11 mouse cellular contexts compared by ENCODE assay signal in genomic region chr2:128179126-128179807, GRCm38 (mm10). TPM values are rescaled to one million over a fixed set of nuclear protein-coding genes. Genes with fewer than 3 reads are reported as not detected.
DNase-seq lines count a peak whose midpoint lies in the region; ATAC-seq and TF ChIP-seq lines count a peak whose summit lies in the region.
"Had no signal": no experiment of that assay in that cellular context is flagged by ENCODE, and none has a peak within 500 bp of the region (broad histone marks: within the 10 kb centered on the region; RNA-seq: fewer than 3 reads in every experiment).

No protein-coding gene starts in this region.

- TF ChIP-seq CTCF in brain, embryonic 14.5 days (IDR thresholded peaks at IDR 0.05; ENCODE audit: borderline replicate concordance, extremely low read depth, insufficient read depth, insufficient read length), result no peak

- H3K4me2 ChIP-seq in heart, embryonic 13.5 days, result 0 out of 2 replicates have a peak overlapping the region, but pooled peaks have one; percentile 11
- no peak overlapping the region for H3K4me2 ChIP-seq in limb, embryonic 15.5 days
- no peak overlapping the region for H3K4me2 ChIP-seq in forebrain, embryonic 11.5 days (ENCODE audit: low read depth, low read length, severe bottlenecking)
- H3K4me2 ChIP-seq in forebrain, embryonic 13.5 days, result no peak overlapping the region

- H3K27ac ChIP-seq in heart, embryonic 13.5 days (replicated peaks), result peak overlapping the region; percentile 89
- H3K27ac ChIP-seq in limb, embryonic 15.5 days, result 0 out of 2 replicates have a peak overlapping the region, but pooled peaks have one; percentile 38
- H3K27ac ChIP-seq in forebrain, embryonic 11.5 days (ENCODE audit: low read depth, low read length), result no peak overlapping the region
- no peak overlapping the region for H3K27ac ChIP-seq in forebrain, embryonic 13.5 days

- no peaks in the 10 kb centered on the region for H3K36me3 ChIP-seq in heart, embryonic 13.5 days
- no peaks in the 10 kb centered on the region for H3K36me3 ChIP-seq in limb, embryonic 15.5 days
- H3K36me3 ChIP-seq in forebrain, embryonic 11.5 days (ENCODE audit: control insufficient read depth, insufficient read depth, low read length), result no peaks in the 10 kb centered on the region
- no peaks in the 10 kb centered on the region for H3K36me3 ChIP-seq in forebrain, embryonic 13.5 days (ENCODE audit: poor library complexity, severe bottlenecking)

- peak overlapping the region; percentile 56 for H3K9ac ChIP-seq in heart, embryonic 13.5 days
- no peak overlapping the region for H3K9ac ChIP-seq in limb, embryonic 15.5 days
- H3K9ac ChIP-seq in forebrain, embryonic 11.5 days (ENCODE audit: low read length), result no peak overlapping the region
- no peak overlapping the region for H3K9ac ChIP-seq in forebrain, embryonic 13.5 days

- intact Hi-C loops in left cerebral cortex, postnatal 36 days (cut with DNase I), result no loop called here

- no peaks in the 10 kb centered on the region for H3K27me3 ChIP-seq in heart, embryonic 13.5 days (replicated peaks)
- H3K27me3 ChIP-seq in limb, embryonic 15.5 days, result no peaks in the 10 kb centered on the region
- no peaks in the 10 kb centered on the region for H3K27me3 ChIP-seq in forebrain, embryonic 11.5 days (ENCODE audit: control insufficient read depth, insufficient read depth, low read length)
- H3K27me3 ChIP-seq in forebrain, embryonic 13.5 days, result no peaks in the 10 kb centered on the region

- H3K4me1 ChIP-seq in heart, embryonic 13.5 days, result peaks cover 55% of the 10 kb centered on the region
- peaks cover 24% of the 10 kb centered on the region for H3K4me1 ChIP-seq in limb, embryonic 15.5 days
- H3K4me1 ChIP-seq in forebrain, embryonic 11.5 days (replicated peaks; ENCODE audit: control insufficient read depth, insufficient read depth, low read length), result peaks cover 11% of the 10 kb centered on the region; the same call in 1 of the 2 replicates
- peaks cover 25% of the 10 kb centered on the region for H3K4me1 ChIP-seq in forebrain, embryonic 13.5 days

- no peak for TF ChIP-seq POLR2A in brain, embryonic 14.5 days (IDR thresholded peaks at IDR 0.05; ENCODE audit: borderline replicate concordance, extremely low read depth, insufficient read depth, insufficient read length, poor library complexity, severe bottlenecking)

- no peaks in the 10 kb centered on the region for H3K9me3 ChIP-seq in heart, embryonic 13.5 days
- H3K9me3 ChIP-seq in limb, embryonic 15.5 days, result no peaks in the 10 kb centered on the region
- no peaks in the 10 kb centered on the region for H3K9me3 ChIP-seq in forebrain, embryonic 11.5 days (ENCODE audit: control insufficient read depth, low read length)
- H3K9me3 ChIP-seq in forebrain, embryonic 13.5 days (replicated peaks), result no peaks in the 10 kb centered on the region

- WGBS in heart, embryonic 13.5 days, result 59% methylated on average over 18 of the region's 18 CpGs
- WGBS in limb, embryonic 15.5 days, result 57% methylated on average over 18 of the region's 18 CpGs
- WGBS in forebrain, embryonic 11.5 days, result 76% methylated on average over 18 of the region's 18 CpGs
- 68% methylated on average over 18 of the region's 18 CpGs for WGBS in forebrain, embryonic 13.5 days

- H3K4me3 ChIP-seq in heart, embryonic 13.5 days, result no peak overlapping the region
- H3K4me3 ChIP-seq in limb, embryonic 15.5 days, result no peak overlapping the region
- H3K4me3 ChIP-seq in forebrain, embryonic 11.5 days (ENCODE audit: low read depth, low read length), result no peak overlapping the region
- no peak overlapping the region for H3K4me3 ChIP-seq in forebrain, embryonic 13.5 days

- ATAC-seq in heart, embryonic 13.5 days (ENCODE audit: extremely low read depth, insufficient number of reproducible peaks, low FRiP score, low TSS enrichment), result no peak
- ATAC-seq in limb, embryonic 15.5 days (ENCODE audit: insufficient number of reproducible peaks, low FRiP score, low TSS enrichment, low read depth), result no peak
- no peak for ATAC-seq in forebrain, embryonic 11.5 days (replicated peaks; ENCODE audit: low FRiP score)
- no peak for ATAC-seq in forebrain, embryonic 13.5 days

- DNase-seq in heart, adult 9 months (ENCODE audit: low spot score in 2 of 2), result no peak
- DNase-seq in 416B (ENCODE audit: low read depth), result peak; percentile 17
- peak; percentile 37 for DNase-seq in brain, embryonic 14.5 days (ENCODE audit: low read depth)
- DNase-seq in left cerebral cortex, postnatal 36 days (ENCODE audit: low spot score in 2 of 2), result no peak
- no peak for DNase-seq in forebrain, embryonic 11.5 days (ENCODE audit: low spot score)
- DNase-seq: cerebellum, adult 8-10 months; right cerebral cortex, postnatal 25 days; thymus, adult 2 months had no signal

RNA-seq across cellular contexts. Expression of gene Bcl2l11, which starts 53.4 kb away (rescaled TPM):
- polyA plus RNA-seq in heart, embryonic 13.5 days (2015; fragmentation: Nextera tagmentation; extraction: Ambion mirVana), result 13.5 and 15.4 TPM in 2 replicates
- 13.8 and 17.0 TPM in 2 replicates for polyA plus RNA-seq in brain, embryonic 14.5 days (2012; rRNA removed)
- 16.0 and 19.7 TPM in 2 replicates for polyA plus RNA-seq in limb, embryonic 15.5 days (2015; fragmentation: Nextera tagmentation; extraction: Ambion mirVana)
- total RNA-seq in left cerebral cortex, postnatal 36 days (2021), result 1 to 10 TPM; 6.2 to 7.1 TPM
- 16.8 and 17.7 TPM in 2 replicates for polyA plus RNA-seq in forebrain, embryonic 11.5 days (2014; fragmentation: Nextera tagmentation; extraction: Ambion mirVana)
- polyA plus RNA-seq in forebrain, embryonic 13.5 days (2015; fragmentation: Nextera tagmentation; extraction: Ambion mirVana), result 11.0 and 12.1 TPM in 2 replicates

Comparison
In these comparisons a context has a peak if more than half of its experiments do, and no peak if none do; other contexts are left out.
1. H3K27ac ChIP-seq: peak in heart, embryonic 13.5 days (single experiment) and limb, embryonic 15.5 days (single experiment); none in forebrain, embryonic 11.5 days (single experiment) and forebrain, embryonic 13.5 days (single experiment).
2. DNase-seq: peak in 416B (single experiment) and brain, embryonic 14.5 days (single experiment); none in heart, adult 9 months (0 of 2), left cerebral cortex, postnatal 36 days (0 of 2) and forebrain, embryonic 11.5 days (single experiment).